Comparison of ENCODE assay signal across 14 mouse cellular contexts in genomic region chr11:78545181-78545580, GRCm38 (mm10).
"Had no signal": no experiment of that assay in that cellular context is flagged by ENCODE, and none has a peak within 500 bp of the region (broad histone marks: within the 10 kb centered on the region; RNA-seq: fewer than 3 reads in every experiment).

No protein-coding gene starts in this region.

- ATAC-seq: liver, postnatal 0 days had no signal

- H3K9ac ChIP-seq: limb, embryonic 12.5 days; limb, embryonic 15.5 days; liver, embryonic 14.5 days; liver, postnatal 0 days; lung, embryonic 14.5 days had no signal

- H3K4me2 ChIP-seq: limb, embryonic 12.5 days; limb, embryonic 15.5 days; liver, embryonic 11.5 days; lung, embryonic 14.5 days; midbrain, embryonic 11.5 days had no signal

- H3K27me3 ChIP-seq: limb, embryonic 12.5 days; limb, embryonic 15.5 days had no signal

- DNase-seq: layer of hippocampus, postnatal 36 days; left cerebral cortex, postnatal 4 days; liver, postnatal 0 days; lung, embryonic 14.5 days; lung, postnatal 10 days; lung, postnatal 36 days; thymus, adult 18-20 months; thymus, postnatal 36 days had no signal

- H3K27ac ChIP-seq: kidney, postnatal 0 days; limb, embryonic 12.5 days; limb, embryonic 15.5 days; liver, embryonic 14.5 days had no signal

- H3K4me3 ChIP-seq: limb, embryonic 12.5 days; limb, embryonic 15.5 days had no signal

- H3K9me3 ChIP-seq: limb, embryonic 12.5 days; limb, embryonic 15.5 days had no signal
